Mouse (Mus musculus): ENCODE data around the gene Nlgn1. TPM values are rescaled to one million over a fixed set of nuclear protein-coding genes. Genes with fewer than 3 reads are reported as not detected.
A peak's percentile ranks its signal among the peaks of the same experiment; 100 is the strongest.

Gene Nlgn1
- polyA plus RNA-seq, 1 experiment from 2014 or later = 9.3 TPM

- no peak overlapping the region for H3K9ac ChIP-seq
- H3K27ac ChIP-seq = no peak overlapping the region
- H3K4me3 ChIP-seq = no peak overlapping the region
- no peak overlapping the region for H3K4me2 ChIP-seq (replicated peaks)
- peak; percentile 52; the same call in 1 of the 2 replicates for ATAC-seq (ENCODE audit: low FRiP score)
- H3K9me3 ChIP-seq (replicated peaks) = no peaks in the 10 kb centered on the region
- no peaks in the 10 kb centered on the region for H3K36me3 ChIP-seq
- no peaks in the 10 kb centered on the region for H3K4me1 ChIP-seq
- no peaks in the 10 kb centered on the region for H3K27me3 ChIP-seq
- WGBS = 65% methylated on average over 6 of the region's 6 CpGs
Observed at GRCm38 (mm10) chr3:26129455-26129854, 202.8 kb downstream of the Nlgn1 start.

DNA sequence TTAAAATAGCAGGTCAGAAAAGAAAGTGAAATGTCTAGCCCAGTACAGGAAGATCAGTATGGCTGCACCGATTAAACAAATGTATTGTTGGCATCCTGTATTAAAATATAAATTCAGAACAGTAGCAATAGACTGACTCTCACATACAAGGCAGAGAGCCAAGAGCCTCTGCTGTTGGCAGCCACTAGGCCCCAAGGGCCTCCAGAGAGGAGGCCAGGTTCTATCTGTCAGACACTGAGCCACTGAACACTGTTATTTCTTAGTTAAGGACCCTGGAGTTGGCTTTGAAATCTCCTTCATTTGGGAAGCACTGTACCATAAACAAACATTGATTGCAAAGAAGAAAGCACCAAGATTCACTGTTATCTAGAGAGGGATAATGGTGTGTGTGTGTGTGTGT is 215.2 kb downstream of the Nlgn1 start:
- no peak overlapping the region for H3K4me2 ChIP-seq (replicated peaks)
- H3K9me3 ChIP-seq (replicated peaks) = no peaks in the 10 kb centered on the region
- H3K4me1 ChIP-seq = no peaks in the 10 kb centered on the region
- 91% methylated on average over 1 of the region's 1 CpGs for WGBS
- no peak overlapping the region for H3K9ac ChIP-seq
- H3K36me3 ChIP-seq = no peaks in the 10 kb centered on the region
- ATAC-seq (ENCODE audit: low FRiP score) = no peak
- no peaks in the 10 kb centered on the region for H3K27me3 ChIP-seq
- H3K4me3 ChIP-seq = no peak overlapping the region
- no peak overlapping the region for H3K27ac ChIP-seq

GRCm38 (mm10) chr3:26106361-26106760 is 225.9 kb downstream of the Nlgn1 start:
- no peaks in the 10 kb centered on the region for H3K36me3 ChIP-seq
- no peak overlapping the region for H3K4me3 ChIP-seq
- H3K4me2 ChIP-seq (replicated peaks) = no peak overlapping the region
- 83% methylated on average over 7 of the region's 7 CpGs for WGBS
- no peaks in the 10 kb centered on the region for H3K27me3 ChIP-seq
- no peak overlapping the region for H3K9ac ChIP-seq
- no peaks in the 10 kb centered on the region for H3K9me3 ChIP-seq (replicated peaks)
- no peaks in the 10 kb centered on the region for H3K4me1 ChIP-seq
- no peak for ATAC-seq (ENCODE audit: low FRiP score)
- H3K27ac ChIP-seq = no peak overlapping the region

DNA sequence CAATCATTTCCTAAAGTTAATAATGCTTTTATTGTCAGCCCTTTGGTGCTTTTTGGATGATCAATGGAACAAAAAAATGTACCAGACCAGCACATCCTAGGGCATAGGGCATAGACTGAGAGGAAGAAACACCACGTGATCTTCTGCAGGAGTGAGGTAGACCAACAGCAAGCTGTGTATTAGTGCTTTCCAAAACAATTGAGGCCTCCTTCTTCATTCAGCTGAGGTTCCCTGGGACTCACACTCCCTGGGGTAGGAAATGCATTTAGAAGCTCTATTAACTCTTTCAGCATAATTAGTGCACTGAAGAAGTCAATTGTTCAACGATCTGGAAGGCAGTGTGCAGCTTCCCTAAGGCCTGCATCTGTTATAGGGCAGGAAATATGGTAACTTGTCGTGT is 226.7 kb downstream of the Nlgn1 start:
- ATAC-seq (ENCODE audit: low FRiP score) = no peak
- no peak overlapping the region for H3K4me2 ChIP-seq (replicated peaks)
- H3K27me3 ChIP-seq = no peaks in the 10 kb centered on the region
- WGBS = 28% methylated on average over 3 of the region's 3 CpGs
- no peak overlapping the region for H3K27ac ChIP-seq
- H3K9ac ChIP-seq = no peak overlapping the region
- H3K9me3 ChIP-seq (replicated peaks) = no peaks in the 10 kb centered on the region
- no peak overlapping the region for H3K4me3 ChIP-seq
- no peaks in the 10 kb centered on the region for H3K36me3 ChIP-seq
- no peaks in the 10 kb centered on the region for H3K4me1 ChIP-seq

DNA sequence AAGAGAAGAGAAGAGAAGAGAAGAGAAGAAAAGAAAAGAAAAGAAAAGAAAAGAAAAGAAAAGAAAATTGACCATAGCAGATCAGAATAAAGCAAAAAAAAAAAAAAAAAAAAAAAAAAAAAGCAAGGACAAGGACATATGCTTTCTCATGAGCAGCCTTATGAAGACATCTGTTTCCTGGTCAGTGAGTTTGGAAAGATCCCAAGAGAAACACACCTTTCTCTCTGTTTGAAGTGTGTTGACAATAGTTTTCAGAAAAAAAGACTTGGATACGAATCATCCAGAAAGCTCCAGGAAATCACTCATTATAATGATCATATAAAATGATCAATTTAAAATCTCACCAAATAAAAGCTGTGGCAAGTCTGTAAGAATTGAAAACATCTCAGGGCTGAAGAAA is 230.0 kb downstream of the Nlgn1 start:
- Histone ChIP-seq H3K4me1 (no peaks in the 10 kb centered on the region), H3K36me3 (no peaks in the 10 kb centered on the region), H3K9me3 (replicated peaks) (no peaks in the 10 kb centered on the region), H3K4me3 (no peak overlapping the region), H3K27me3 (no peaks in the 10 kb centered on the region), H3K4me2 (replicated peaks) (no peak overlapping the region), H3K9ac (no peak overlapping the region), H3K27ac (no peak overlapping the region)
- WGBS = 68% methylated on average over 1 of the region's 1 CpGs
- ATAC-seq (ENCODE audit: low FRiP score) = no peak

GRCm38 (mm10) chr3:26095551-26095950 is 236.7 kb downstream of the Nlgn1 start:
- no peaks in the 10 kb centered on the region for H3K27me3 ChIP-seq
- ATAC-seq (ENCODE audit: low FRiP score) = no peak
- H3K4me3 ChIP-seq = no peak overlapping the region
- H3K4me2 ChIP-seq (replicated peaks) = no peak overlapping the region
- H3K9ac ChIP-seq = no peak overlapping the region
- H3K9me3 ChIP-seq (replicated peaks) = no peaks in the 10 kb centered on the region
- H3K36me3 ChIP-seq = no peaks in the 10 kb centered on the region
- H3K4me1 ChIP-seq = no peaks in the 10 kb centered on the region
- no peak overlapping the region for H3K27ac ChIP-seq

DNA sequence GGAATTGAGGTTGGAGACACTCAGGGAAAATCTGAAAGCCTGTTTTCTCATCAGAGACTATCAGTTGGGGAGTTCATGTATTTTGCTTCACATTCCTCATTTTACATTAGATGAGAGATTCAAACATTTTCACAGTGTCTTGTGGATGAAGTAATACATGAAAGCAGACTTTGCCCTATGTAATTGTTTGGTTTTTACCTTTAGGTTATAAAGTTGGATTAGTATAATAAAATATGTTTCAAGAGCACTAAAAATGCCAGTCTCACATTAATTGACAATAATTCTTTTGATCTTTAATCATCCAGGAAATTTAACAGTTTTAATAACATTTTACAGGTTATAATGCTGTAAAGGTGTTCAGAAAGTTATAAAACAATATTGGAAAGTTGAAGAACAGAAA is 262.9 kb downstream of the Nlgn1 start:
- no peaks in the 10 kb centered on the region for H3K4me1 ChIP-seq
- H3K9me3 ChIP-seq (replicated peaks) = no peaks in the 10 kb centered on the region
- ATAC-seq (ENCODE audit: low FRiP score) = no peak
- no peaks in the 10 kb centered on the region for H3K27me3 ChIP-seq
- H3K4me3 ChIP-seq = no peak overlapping the region
- no peak overlapping the region for H3K9ac ChIP-seq
- no peak overlapping the region for H3K27ac ChIP-seq
- H3K36me3 ChIP-seq = no peaks in the 10 kb centered on the region
- H3K4me2 ChIP-seq (replicated peaks) = no peak overlapping the region

DNA sequence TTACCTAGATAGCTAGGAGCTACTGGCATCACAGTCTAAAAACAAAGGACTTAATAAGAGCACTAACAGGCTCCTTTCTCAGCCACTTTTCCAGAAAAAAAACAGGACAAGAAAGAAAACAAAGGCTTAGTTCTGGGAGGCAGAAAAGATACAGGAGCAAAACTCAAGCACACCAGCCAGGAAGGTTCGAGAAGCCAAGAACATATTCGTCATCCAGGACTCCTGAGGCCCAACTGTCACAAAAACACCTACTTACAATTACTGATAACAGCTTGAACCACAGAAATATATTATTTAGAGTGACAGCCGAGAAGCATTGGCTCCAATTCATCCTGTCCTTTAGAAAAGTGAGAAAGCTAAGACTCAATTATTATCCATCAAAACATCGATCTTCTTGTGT is 281.5 kb downstream of the Nlgn1 start:
- no peak overlapping the region for H3K9ac ChIP-seq
- H3K4me3 ChIP-seq = no peak overlapping the region
- H3K4me2 ChIP-seq (replicated peaks) = no peak overlapping the region
- no peaks in the 10 kb centered on the region for H3K9me3 ChIP-seq (replicated peaks)
- no peaks in the 10 kb centered on the region for H3K4me1 ChIP-seq
- no peaks in the 10 kb centered on the region for H3K36me3 ChIP-seq
- H3K27ac ChIP-seq = no peak overlapping the region
- no peak for ATAC-seq (ENCODE audit: low FRiP score)
- WGBS = 69% methylated on average over 4 of the region's 4 CpGs
- no peaks in the 10 kb centered on the region for H3K27me3 ChIP-seq

DNA sequence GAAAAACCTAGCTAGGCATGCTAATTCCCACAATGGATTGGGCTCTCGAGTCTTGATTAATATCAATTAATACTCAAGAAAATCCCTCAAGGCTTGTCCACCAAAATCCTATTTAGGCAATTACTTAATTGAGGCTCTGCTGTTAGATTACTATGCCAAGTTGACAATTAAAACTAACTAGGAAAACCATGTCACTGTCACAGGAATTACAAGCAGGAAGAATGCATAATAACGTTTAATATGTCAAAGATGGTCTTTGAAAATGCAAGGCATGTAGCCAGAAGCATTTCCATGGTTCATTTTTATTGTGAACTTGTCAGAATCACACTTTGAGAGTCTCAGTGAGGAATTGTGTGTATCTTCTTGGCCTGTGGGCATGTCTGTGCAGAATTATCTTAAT is 289.3 kb downstream of the Nlgn1 start:
- H3K9ac ChIP-seq = no peak overlapping the region
- H3K27ac ChIP-seq = no peak overlapping the region
- H3K4me2 ChIP-seq (replicated peaks) = no peak overlapping the region
- H3K27me3 ChIP-seq = no peaks in the 10 kb centered on the region
- H3K4me3 ChIP-seq = no peak overlapping the region
- H3K9me3 ChIP-seq (replicated peaks) = no peaks in the 10 kb centered on the region
- H3K4me1 ChIP-seq = peaks cover 2% of the 10 kb centered on the region; the same call in 1 of the 2 replicates
- 67% methylated on average over 2 of the region's 2 CpGs for WGBS
- no peaks in the 10 kb centered on the region for H3K36me3 ChIP-seq
- no peak for ATAC-seq (ENCODE audit: low FRiP score)

DNA sequence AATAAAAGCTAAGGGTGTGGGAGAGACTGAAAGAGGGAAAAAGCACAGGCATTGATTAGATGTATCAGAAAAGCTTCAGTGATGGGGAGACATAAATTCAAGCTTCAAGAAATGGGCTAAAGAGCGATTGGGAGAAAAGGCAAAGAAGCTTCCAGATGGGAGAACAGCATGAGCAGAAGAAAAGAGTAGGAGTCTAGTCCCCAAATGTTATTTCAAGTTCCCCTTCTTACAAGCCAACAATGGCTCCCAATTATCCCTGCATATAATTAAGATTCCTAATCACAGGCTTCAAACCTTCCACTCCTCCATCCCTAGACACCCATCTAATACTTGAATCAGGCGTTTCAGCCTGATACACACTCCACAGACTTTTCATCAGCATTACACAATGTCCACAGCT is 292.6 kb downstream of the Nlgn1 start:
- H3K27ac ChIP-seq = no peak overlapping the region
- WGBS = 92% methylated on average over 2 of the region's 2 CpGs

GRCm38 (mm10) chr3:26026025-26026424 is 306.2 kb downstream of the Nlgn1 start:
- Histone ChIP-seq H3K9ac (no peak overlapping the region), H3K4me2 (replicated peaks) (no peak overlapping the region), H3K36me3 (no peaks in the 10 kb centered on the region), H3K27ac (no peak overlapping the region), H3K4me3 (no peak overlapping the region), H3K9me3 (replicated peaks) (no peaks in the 10 kb centered on the region), H3K27me3 (no peaks in the 10 kb centered on the region), H3K4me1 (no peaks in the 10 kb centered on the region)
- ATAC-seq (ENCODE audit: low FRiP score) = no peak
- WGBS = 86% methylated on average over 2 of the region's 2 CpGs

More for the DNA sequence above, 292.6 kb downstream of the Nlgn1 start:
- Histone ChIP-seq H3K4me2 (replicated peaks) (no peak overlapping the region), H3K4me1 (peaks cover 2% of the 10 kb centered on the region; the same call in 1 of the 2 replicates), H3K9ac (no peak overlapping the region), H3K27me3 (no peaks in the 10 kb centered on the region), H3K9me3 (replicated peaks) (no peaks in the 10 kb centered on the region), H3K4me3 (no peak overlapping the region), H3K36me3 (no peaks in the 10 kb centered on the region)
- ATAC-seq (ENCODE audit: low FRiP score) = no peak

DNA sequence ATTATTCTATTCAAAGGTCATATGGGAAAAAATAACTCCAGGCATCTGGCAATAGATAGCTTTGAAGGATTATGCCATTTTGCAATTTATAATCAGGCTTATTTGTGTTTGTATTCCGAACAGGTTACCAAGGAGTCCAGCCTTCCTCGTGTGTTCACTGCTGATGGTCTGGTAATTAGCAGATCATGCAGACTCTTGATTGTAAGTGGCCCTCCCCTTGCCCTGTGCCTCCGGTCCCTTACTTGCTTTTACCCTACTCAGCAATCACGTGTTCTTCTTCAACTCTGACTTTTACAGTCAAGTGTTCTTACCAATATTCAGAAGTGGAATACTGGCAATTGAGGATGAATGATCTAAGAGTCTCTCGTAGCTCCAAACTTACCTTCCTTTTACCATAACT is 309.0 kb downstream of the Nlgn1 start:
- ATAC-seq (ENCODE audit: low FRiP score) = no peak
- Histone ChIP-seq H3K36me3 (no peaks in the 10 kb centered on the region), H3K27me3 (no peaks in the 10 kb centered on the region), H3K4me3 (no peak overlapping the region), H3K4me1 (no peaks in the 10 kb centered on the region), H3K4me2 (replicated peaks) (no peak overlapping the region), H3K27ac (no peak overlapping the region), H3K9ac (no peak overlapping the region), H3K9me3 (replicated peaks) (no peaks in the 10 kb centered on the region)
- 79% methylated on average over 5 of the region's 5 CpGs for WGBS

DNA sequence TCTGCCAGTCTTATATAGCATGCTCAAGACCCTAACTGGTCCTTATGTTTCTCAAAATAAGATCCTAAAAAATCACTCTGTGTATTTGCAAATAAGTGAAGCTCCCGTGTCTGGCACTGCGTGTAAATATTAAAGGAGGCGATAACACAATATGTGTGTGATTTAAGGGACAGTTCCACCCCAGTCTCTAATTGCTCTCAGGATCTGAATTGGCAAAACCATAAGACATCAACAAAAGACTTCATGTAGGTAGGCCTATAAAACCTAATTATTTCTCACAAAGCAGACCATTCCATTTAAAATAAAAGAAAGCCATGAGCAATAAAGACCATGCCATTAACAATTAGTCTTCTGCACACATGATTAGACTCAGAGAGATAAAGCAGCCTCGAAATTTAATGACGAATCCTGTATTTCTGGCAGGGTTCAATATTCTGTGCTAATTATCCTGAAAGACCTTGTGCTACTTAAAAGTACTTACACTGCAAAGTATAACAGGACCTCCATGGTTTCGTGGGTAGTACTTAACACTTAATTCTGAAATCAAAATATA is 310.6 kb downstream of the Nlgn1 start:
- no peak overlapping the region for H3K9ac ChIP-seq
- no peaks in the 10 kb centered on the region for H3K36me3 ChIP-seq
- H3K4me1 ChIP-seq = no peaks in the 10 kb centered on the region
- H3K27ac ChIP-seq = no peak overlapping the region
- H3K4me3 ChIP-seq = no peak overlapping the region
- no peak for ATAC-seq (ENCODE audit: low FRiP score)
- 84% methylated on average over 6 of the region's 6 CpGs for WGBS
- H3K4me2 ChIP-seq (replicated peaks) = no peak overlapping the region
- H3K9me3 ChIP-seq (replicated peaks) = no peaks in the 10 kb centered on the region
- H3K27me3 ChIP-seq = no peaks in the 10 kb centered on the region
